Mouse (Mus musculus) forebrain, embryonic 14.5 days (tissue): Measurements from ENCODE around the gene Cbx7. TPM values are rescaled to one million over a fixed set of nuclear protein-coding genes. Genes with fewer than 3 reads are reported as not detected.

Experiments used
- ATAC-seq: fragments of 200-750 bp; cut with Nextera tagmentation; 2 replicates; pipeline ENCODE4 v1.8.0; 2017; ENCODE audit warnings: mild to moderate bottlenecking, moderate library complexity
- DNase-seq: peaks from one replicate; pipeline ENCODE4 v3.0.0-alpha.2; 2015; ENCODE audit warnings: low spot score
- H3K27ac ChIP-seq: fragments of 300-500 bp; sonication (generic); 2 replicates; pipeline ENCODE4 v1.5.1; 2014; ENCODE audit warnings: low read depth, mild to moderate bottlenecking, control low read depth, low read length, moderate library complexity
- H3K27me3 ChIP-seq: fragments of 300-500 bp; sonication (generic); replicated peaks from 2 replicates; pipeline ENCODE4 v1.6.1; 2014; ENCODE audit warnings: low read length, control low read depth, mixed read lengths; ENCODE audit not compliant: control insufficient read depth, insufficient read depth
- H3K36me3 ChIP-seq: fragments of 300-500 bp; sonication (generic); 2 replicates; pipeline ENCODE4 v1.6.1; 2014; ENCODE audit warnings: low read length, control low read depth; ENCODE audit not compliant: control insufficient read depth, insufficient read depth
- H3K4me1 ChIP-seq: fragments of 300-500 bp; sonication (generic); 2 replicates; pipeline ENCODE4 v1.6.1; 2014; ENCODE audit warnings: antibody characterized with exemption, low read length, control low read depth; ENCODE audit not compliant: control insufficient read depth, insufficient read depth
- H3K4me2 ChIP-seq: fragments of 300-500 bp; sonication (generic); 2 replicates; pipeline ENCODE4 v1.6.1; 2014; ENCODE audit warnings: mild to moderate bottlenecking, control low read depth, low read length
- H3K4me3 ChIP-seq: fragments of 300-500 bp; sonication (generic); 2 replicates; pipeline ENCODE4 v1.5.1; 2014; ENCODE audit warnings: low read depth, low read length, control low read depth
- H3K9ac ChIP-seq: fragments of 300-500 bp; sonication (generic); 2 replicates; pipeline ENCODE4 v1.6.1; 2014; ENCODE audit warnings: mild to moderate bottlenecking, low read length, control low read depth, moderate library complexity
- H3K9me3 ChIP-seq: fragments of 300-500 bp; sonication (generic); replicated peaks from 2 replicates; pipeline ENCODE4 v1.6.1; 2016; ENCODE audit warnings: low read length, control low read depth, mixed read lengths; ENCODE audit not compliant: control insufficient read depth
- WGBS: fragments of 180-500 bp; shearing (Covaris S2); extraction: QIAGEN DNeasy Blood & Tissue Kit; methylation state at CpG from one replicate; pipeline ENCODE4 v1.1.7; 2014; 5-methylcytosine and 5-hydroxymethylcytosine counted together
- polyA plus RNA-seq: library from polyadenylated mRNA; unstranded; fragments of >200 nt; fragmentation: Nextera tagmentation; extraction: Ambion mirVana; gene quantifications from 2 replicates; pipeline ENCODE4 v1.2.1, GENCODE M21; 2014

Gene Cbx7
- 1.6 and 2.1 TPM in 2 replicates for polyA plus RNA-seq

DNA sequence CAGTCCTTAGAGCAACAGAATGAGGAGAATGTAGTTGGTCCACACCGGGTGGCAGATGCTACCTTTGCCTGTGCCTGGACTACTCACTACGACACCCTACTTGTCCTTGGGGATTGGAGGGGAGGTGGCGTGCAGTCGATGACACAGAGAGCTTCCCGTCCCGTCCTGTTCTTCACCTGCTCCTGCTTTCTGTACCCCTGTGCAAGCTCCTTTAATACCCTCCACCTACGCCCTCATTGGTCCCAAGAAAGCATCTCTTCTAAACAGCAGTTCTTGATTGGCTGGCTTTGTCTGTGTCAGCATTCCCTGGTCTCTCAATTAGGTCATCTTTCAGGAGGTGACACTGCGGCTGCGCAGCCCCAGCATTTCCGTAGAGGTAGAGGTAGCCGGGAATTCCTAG, at the start of gene Cbx7:
Gene Cbx7 (minus strand): TSS at position 180 of the 400 bp plus-strand sequence.
- Histone ChIP-seq H3K27ac (no peak within 1 kb of the TSS), H3K36me3 (no peaks in the 10 kb centered on the region)
- WGBS: 93% methylated on average over 11 of the region's 11 CpGs

GRCm38 (mm10) chr15:80020516-80020915, 49.6 kb upstream of the Cbx7 start:
- ATAC-seq (no peak), DNase-seq (no peak)
- 73% methylated on average over 4 of the region's 4 CpGs for WGBS
- H3K4me2 ChIP-seq: no peak overlapping the region
- no peak overlapping the region for H3K4me3 ChIP-seq
- H3K4me1 ChIP-seq: no peaks in the 10 kb centered on the region
- H3K9ac ChIP-seq: no peak overlapping the region
- no peaks in the 10 kb centered on the region for H3K36me3 ChIP-seq
- peaks cover 4% of the 10 kb centered on the region for H3K27me3 ChIP-seq
- peak overlapping the region; percentile 39; the same call in 1 of the 2 replicates for H3K27ac ChIP-seq
- no peaks in the 10 kb centered on the region for H3K9me3 ChIP-seq

More for the DNA sequence above, at the start of gene Cbx7:
- no peaks in the 10 kb centered on the region for H3K4me1 ChIP-seq
- ATAC-seq: no peak
- H3K4me3 ChIP-seq: no peak within 1 kb of the TSS
- no peaks in the 10 kb centered on the region for H3K27me3 ChIP-seq
- no peak within 1 kb of the TSS for H3K4me2 ChIP-seq
- H3K9me3 ChIP-seq: no peaks in the 10 kb centered on the region
- no peak within 1 kb of the TSS for H3K9ac ChIP-seq
- DNase-seq: no peak

DNA sequence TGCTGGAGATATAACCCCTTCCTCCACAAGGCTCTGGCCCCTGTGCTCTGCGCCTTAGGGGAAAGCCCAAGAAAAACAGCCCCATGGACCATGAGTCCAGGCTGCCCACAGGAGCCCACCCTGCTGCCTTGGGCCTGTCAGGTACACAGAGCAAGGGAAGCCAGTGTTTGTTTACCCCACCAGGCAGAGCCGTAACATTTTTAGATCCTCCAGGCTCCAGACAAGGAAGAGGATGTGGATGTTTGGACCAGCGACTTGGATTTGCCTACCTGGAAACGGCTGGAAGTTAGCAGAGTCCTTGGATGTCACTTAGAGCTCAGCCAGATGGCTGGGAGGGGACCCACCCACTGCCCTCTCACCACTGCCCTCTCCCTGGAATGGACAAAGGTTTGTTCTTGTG, 48.7 kb upstream of the Cbx7 start:
- no peak overlapping the region for H3K27ac ChIP-seq
- H3K4me2 ChIP-seq: no peak overlapping the region
- H3K36me3 ChIP-seq: no peaks in the 10 kb centered on the region
- H3K9ac ChIP-seq: no peak overlapping the region
- no peak overlapping the region for H3K4me3 ChIP-seq
- no peaks in the 10 kb centered on the region for H3K4me1 ChIP-seq
- ATAC-seq (no peak), DNase-seq (no peak)
- WGBS: 79% methylated on average over 4 of the region's 4 CpGs
- H3K27me3 ChIP-seq: peaks cover 13% of the 10 kb centered on the region
- no peaks in the 10 kb centered on the region for H3K9me3 ChIP-seq

GRCm38 (mm10) chr15:80019220-80019619, 48.3 kb upstream of the Cbx7 start:
- Histone ChIP-seq H3K9ac (no peak overlapping the region), H3K27ac (no peak overlapping the region), H3K4me2 (no peak overlapping the region), H3K4me3 (no peak overlapping the region), H3K9me3 (no peaks in the 10 kb centered on the region), H3K36me3 (no peaks in the 10 kb centered on the region), H3K4me1 (0 out of 2 replicates have a peak, but pooled peaks cover 3% of the 10 kb centered on the region), H3K27me3 (peaks cover 17% of the 10 kb centered on the region)
- WGBS: 83% methylated on average over 7 of the region's 7 CpGs
- DNase-seq: no peak
- no peak for ATAC-seq

- Histone ChIP-seq H3K36me3 (no peaks in the 10 kb centered on the region), H3K27me3 (peaks cover 41% of the 10 kb centered on the region), H3K4me2 (no peak overlapping the region), H3K4me3 (no peak overlapping the region), H3K4me1 (peaks cover 14% of the 10 kb centered on the region; the same call in 1 of the 2 replicates), H3K9me3 (no peaks in the 10 kb centered on the region), H3K9ac (no peak overlapping the region), H3K27ac (no peak overlapping the region)
- 90% methylated on average over 9 of the region's 9 CpGs for WGBS
- ATAC-seq: no peak
- no peak for DNase-seq
These were observed 45.8 kb upstream of the Cbx7 start for GRCm38 (mm10) chr15:80016563-80017301.

DNA sequence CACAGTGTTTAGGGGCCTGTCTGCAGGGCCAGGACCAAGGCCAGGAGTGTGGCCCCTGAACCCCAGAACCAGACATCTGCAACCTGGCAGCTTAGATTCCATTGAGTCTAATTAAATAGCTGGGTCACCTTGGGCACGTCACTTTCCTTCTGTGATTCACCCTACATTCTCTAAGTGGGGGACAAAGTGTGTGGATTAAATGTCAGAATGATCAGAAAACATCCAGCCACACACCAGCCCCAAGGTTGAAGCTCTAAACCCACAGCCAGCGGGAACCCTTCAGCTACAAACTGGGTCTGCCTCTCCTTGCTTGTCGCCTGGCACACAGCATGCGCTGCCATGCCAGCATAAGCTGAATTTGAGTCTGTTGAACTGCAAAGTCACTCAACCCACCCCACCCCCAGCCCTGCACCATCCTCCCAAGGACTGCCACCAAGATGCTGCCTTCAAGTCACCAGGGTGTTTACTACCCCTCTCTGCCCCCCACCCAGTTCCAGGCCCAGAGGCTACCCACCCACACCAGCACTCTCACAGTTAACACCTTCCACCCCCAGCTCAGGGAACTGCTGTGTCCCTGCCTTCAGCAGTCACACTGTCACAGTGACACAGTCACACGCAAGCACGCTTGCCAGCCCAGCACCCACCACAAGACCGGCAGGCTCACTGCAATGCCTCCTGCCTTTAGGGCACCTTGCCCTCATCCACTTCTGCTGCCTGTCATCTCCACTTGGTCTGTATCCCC, 44.5 kb upstream of the Cbx7 start:
- Histone ChIP-seq H3K9ac (no peak overlapping the region), H3K27me3 (peaks cover 48% of the 10 kb centered on the region), H3K4me3 (0 out of 2 replicates have a peak overlapping the region, but pooled peaks have one; percentile 51), H3K4me2 (peak overlapping the region; percentile 96), H3K9me3 (no peaks in the 10 kb centered on the region), H3K27ac (no peak overlapping the region), H3K36me3 (no peaks in the 10 kb centered on the region), H3K4me1 (peaks cover 14% of the 10 kb centered on the region; the same call in 1 of the 2 replicates)
- 59% methylated on average over 7 of the region's 7 CpGs for WGBS
- ATAC-seq (no peak), DNase-seq (peak; percentile 28)

GRCm38 (mm10) chr15:80014321-80015210, 43.6 kb upstream of the Cbx7 start, which contains the start of gene Pdgfb:
Pdgfb (minus strand) TSS chr15:80014977.
- ATAC-seq (no peak), DNase-seq (peak; percentile 19)
- Histone ChIP-seq H3K4me3 (peak within 1 kb of the TSS; percentile 51), H3K36me3 (no peaks in the 10 kb centered on the region), H3K27ac (no peak within 1 kb of the TSS), H3K4me1 (peaks cover 14% of the 10 kb centered on the region; the same call in 1 of the 2 replicates), H3K4me2 (peak within 1 kb of the TSS; percentile 96), H3K27me3 (peaks cover 48% of the 10 kb centered on the region), H3K9ac (peak within 1 kb of the TSS; percentile 71), H3K9me3 (no peaks in the 10 kb centered on the region)
- under 1% methylated on average over 60 of the region's 60 CpGs for WGBS

DNA sequence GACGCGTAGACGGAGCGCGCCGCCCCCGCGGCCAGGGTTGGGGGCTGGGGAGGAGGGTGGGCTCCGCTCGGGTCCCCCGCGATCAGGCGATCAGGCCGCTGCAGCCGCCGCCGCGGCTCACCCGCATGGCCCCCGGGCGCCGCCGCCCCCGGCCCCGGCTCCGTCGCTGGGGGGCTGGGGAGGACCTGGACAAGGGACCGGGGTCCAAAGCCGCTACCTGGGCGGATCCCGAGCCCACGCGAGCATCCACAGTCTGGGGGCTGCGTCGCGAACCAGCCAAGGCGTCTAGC, 43.1 kb upstream of the Cbx7 start:
- no peak for DNase-seq
- peaks cover 14% of the 10 kb centered on the region; the same call in 1 of the 2 replicates for H3K4me1 ChIP-seq
- H3K27me3 ChIP-seq: peaks cover 48% of the 10 kb centered on the region

More for the DNA sequence above, 43.1 kb upstream of the Cbx7 start:
- Histone ChIP-seq H3K4me3 (peak overlapping the region; percentile 51), H3K9me3 (no peaks in the 10 kb centered on the region), H3K9ac (peak overlapping the region; percentile 71), H3K27ac (no peak overlapping the region), H3K36me3 (no peaks in the 10 kb centered on the region), H3K4me2 (peak overlapping the region; percentile 96)
- WGBS: under 1% methylated on average over 32 of the region's 37 CpGs
- no peak for ATAC-seq
